Mouse (Mus musculus) olfactory bulb, adult 2 months (tissue): Measurements from ENCODE around the gene Erc2. TPM values are rescaled to one million over a fixed set of nuclear protein-coding genes. Genes with fewer than 3 reads are reported as not detected.

Source experiments
- H3K27ac ChIP-seq: fragments of 200-500 bp; 2 replicates; pipeline ENCODE4 v1.5.1; 2012; ENCODE audit warnings: low read depth, low read length; ENCODE audit not compliant: insufficient read depth
- H3K4me1 ChIP-seq: fragments of 200-500 bp; 2 replicates; pipeline ENCODE4 v1.6.1; 2012; ENCODE audit warnings: low read length; ENCODE audit not compliant: control insufficient read depth, insufficient read depth
- H3K4me3 ChIP-seq: fragments of 200-500 bp; 2 replicates; pipeline ENCODE4 v1.5.1; 2012; ENCODE audit warnings: mild to moderate bottlenecking, low read depth, low read length, moderate library complexity; ENCODE audit not compliant: insufficient read depth
- CTCF ChIP-seq: fragments of 200-500 bp; IDR thresholded peaks from 2 replicates; pipeline ENCODE4 v1.5.1; 2012; ENCODE audit warnings: low read depth, mild to moderate bottlenecking, low read length, moderate library complexity; ENCODE audit not compliant: insufficient read depth
- POLR2A ChIP-seq: fragments of 200-500 bp; IDR thresholded peaks from 2 replicates; pipeline ENCODE4 v1.6.1; 2012; ENCODE audit warnings: mild to moderate bottlenecking, low read depth, low read length, moderate library complexity; ENCODE audit not compliant: insufficient read depth
- WGBS: fragments of 180-500 bp; shearing (Covaris S2); methylation state at CpG from one replicate; pipeline ENCODE4 v1.1.7; 2018; 5-methylcytosine and 5-hydroxymethylcytosine counted together
- polyA plus RNA-seq: library from polyadenylated mRNA; stranded (reverse); fragments of >200 nt; gene quantifications from 2 replicates; pipeline ENCODE4 v1.2.4, GENCODE M21; 2012; ENCODE audit warnings: low replicate concordance; ENCODE audit not compliant: missing spikeins, insufficient read depth, insufficient read length

The Erc2 gene
- polyA plus RNA-seq, 1 experiment = not detected

- Histone ChIP-seq H3K4me1 (0 out of 2 replicates have a peak, but pooled peaks cover 3% of the 10 kb centered on the region), H3K4me3 (no peak overlapping the region), H3K27ac (no peak overlapping the region)
- no peak for TF ChIP-seq CTCF
- no peak for TF ChIP-seq POLR2A
- 88% methylated on average over 6 of the region's 6 CpGs for WGBS
These were observed 52.8 kb downstream of the Erc2 start for GRCm38 (mm10) chr14:27675071-27675470.

GRCm38 (mm10) chr14:27682368-27683052, 60.3 kb downstream of the Erc2 start:
- WGBS = 79% methylated on average over 3 of the region's 3 CpGs
- H3K4me1 ChIP-seq = no peaks in the 10 kb centered on the region
- no peak overlapping the region for H3K4me3 ChIP-seq
- TF ChIP-seq CTCF (no peak), POLR2A (no peak)
- no peak overlapping the region for H3K27ac ChIP-seq

- Histone ChIP-seq H3K4me1 (peaks cover 3% of the 10 kb centered on the region; the same call in 1 of the 2 replicates), H3K4me3 (no peak overlapping the region), H3K27ac (no peak overlapping the region)
- TF ChIP-seq CTCF = no peak
- no peak for TF ChIP-seq POLR2A
- 50% methylated on average over 7 of the region's 7 CpGs for WGBS
These were observed 73.6 kb downstream of the Erc2 start for GRCm38 (mm10) chr14:27695781-27696180.

GRCm38 (mm10) chr14:27717364-27717763, 95.1 kb downstream of the Erc2 start:
- no peak overlapping the region for H3K27ac ChIP-seq
- no peak overlapping the region for H3K4me3 ChIP-seq

GRCm38 (mm10) chr14:27719601-27720000, 97.4 kb downstream of the Erc2 start:
- Histone ChIP-seq H3K4me3 (no peak overlapping the region), H3K4me1 (no peaks in the 10 kb centered on the region), H3K27ac (no peak overlapping the region)
- 90% methylated on average over 4 of the region's 4 CpGs for WGBS
- TF ChIP-seq CTCF (no peak), POLR2A (no peak)

More at GRCm38 (mm10) chr14:27717364-27717763, 95.1 kb downstream of the Erc2 start:
- TF ChIP-seq POLR2A (no peak), CTCF (no peak)
- no peaks in the 10 kb centered on the region for H3K4me1 ChIP-seq
- WGBS = 87% methylated on average over 7 of the region's 7 CpGs

GRCm38 (mm10) chr14:27720944-27721343, 98.7 kb downstream of the Erc2 start:
- H3K27ac ChIP-seq = no peak overlapping the region
- WGBS = 97% methylated on average over 3 of the region's 3 CpGs
- H3K4me3 ChIP-seq = no peak overlapping the region
- H3K4me1 ChIP-seq = peaks cover 3% of the 10 kb centered on the region
- no peak for TF ChIP-seq CTCF

GRCm38 (mm10) chr14:27721759-27722158, 99.5 kb downstream of the Erc2 start:
- Histone ChIP-seq H3K4me3 (no peak overlapping the region), H3K27ac (no peak overlapping the region), H3K4me1 (peaks cover 3% of the 10 kb centered on the region)
- WGBS = 78% methylated on average over 3 of the region's 3 CpGs
- no peak for TF ChIP-seq POLR2A
- no peak for TF ChIP-seq CTCF

- Histone ChIP-seq H3K4me1 (peaks cover 11% of the 10 kb centered on the region), H3K27ac (no peak overlapping the region)
- 88% methylated on average over 8 of the region's 8 CpGs for WGBS
These were observed 105.3 kb downstream of the Erc2 start for GRCm38 (mm10) chr14:27727541-27727940.

GRCm38 (mm10) chr14:27731086-27731485, 108.9 kb downstream of the Erc2 start:
- Histone ChIP-seq H3K27ac (peak overlapping the region; percentile 11; the same call in 1 of the 2 replicates), H3K4me1 (peaks cover 9% of the 10 kb centered on the region), H3K4me3 (no peak overlapping the region)
- 51% methylated on average over 4 of the region's 4 CpGs for WGBS
- TF ChIP-seq POLR2A (no peak), CTCF (no peak)

More at GRCm38 (mm10) chr14:27727541-27727940, 105.3 kb downstream of the Erc2 start:
- TF ChIP-seq POLR2A (no peak), CTCF (no peak)
- H3K4me3 ChIP-seq = no peak overlapping the region

GRCm38 (mm10) chr14:27739436-27739835, 117.2 kb downstream of the Erc2 start:
- 71% methylated on average over 1 of the region's 1 CpGs for WGBS

More at GRCm38 (mm10) chr14:27739436-27739835, 117.2 kb downstream of the Erc2 start:
- H3K4me1 ChIP-seq = peaks cover 5% of the 10 kb centered on the region; the same call in 1 of the 2 replicates
- no peak overlapping the region for H3K4me3 ChIP-seq
- TF ChIP-seq CTCF = no peak
- no peak for TF ChIP-seq POLR2A
- no peak overlapping the region for H3K27ac ChIP-seq
